In the genomic region with DNA sequence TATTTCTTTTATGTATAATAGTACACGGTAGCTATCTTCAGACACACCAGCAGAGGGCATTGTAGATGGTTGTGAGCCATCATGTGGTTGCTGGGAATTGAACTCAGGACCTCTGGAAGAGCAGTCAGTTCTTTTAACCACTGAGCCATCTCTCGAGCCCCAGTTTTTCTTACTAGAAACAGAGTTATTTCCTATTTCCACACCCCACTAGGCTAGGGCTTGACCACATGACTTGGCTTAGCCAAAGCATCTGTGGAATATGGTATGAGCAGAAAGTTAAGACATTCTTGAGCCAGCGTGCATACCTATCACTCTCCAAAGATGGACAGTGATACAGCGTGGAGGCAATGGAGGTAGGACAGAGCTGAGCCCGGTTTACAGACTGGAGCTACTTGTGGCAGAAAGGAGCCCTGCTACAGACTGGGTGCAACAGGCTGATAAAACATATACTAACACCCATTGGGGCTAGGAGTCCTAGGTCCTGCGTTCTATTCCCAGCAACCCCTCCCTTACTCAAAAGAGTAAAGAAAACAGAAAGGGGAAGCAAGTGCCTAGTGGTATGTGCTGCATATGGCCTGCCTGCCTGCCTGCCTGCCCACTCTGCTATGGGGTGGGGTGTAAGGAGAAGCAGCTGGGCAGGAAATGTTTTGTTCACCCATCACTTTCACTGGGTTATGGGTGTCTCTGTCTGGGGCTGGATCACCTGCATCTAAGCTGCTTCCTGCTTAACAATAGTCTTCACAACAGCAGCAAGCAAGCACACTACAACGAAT, we compare ENCODE assay signal across 8 mouse cellular contexts.
DNase-seq lines count a peak whose midpoint lies in the region; ATAC-seq and TF ChIP-seq lines count a peak whose summit lies in the region.

No protein-coding gene starts in this region.

- no peaks in the 10 kb centered on the region for H3K36me3 ChIP-seq in midbrain, embryonic 16.5 days (ENCODE audit: control insufficient read depth, insufficient read depth, low read length)
- no peaks in the 10 kb centered on the region for H3K36me3 ChIP-seq in midbrain, postnatal 0 days (ENCODE audit: insufficient read depth, low read length)

- no peak overlapping the region for H3K4me3 ChIP-seq in midbrain, embryonic 16.5 days (ENCODE audit: low read depth, low read length)
- no peak overlapping the region for H3K4me3 ChIP-seq in midbrain, postnatal 0 days (ENCODE audit: low read depth, low read length)

- peak overlapping the region; percentile 55; the same call in 1 of the 2 replicates for H3K27ac ChIP-seq in midbrain, embryonic 16.5 days (ENCODE audit: low read length)
- H3K27ac ChIP-seq in midbrain, postnatal 0 days (ENCODE audit: low read depth, low read length) = no peak overlapping the region

- no peak for ATAC-seq in midbrain, embryonic 16.5 days
- ATAC-seq in midbrain, postnatal 0 days (ENCODE audit: low FRiP score) = no peak
- ATAC-seq in megakaryocyte-erythroid progenitor cell, adult 5-6 weeks (replicated peaks; ENCODE audit: low FRiP score, low TSS enrichment, poor library complexity, severe bottlenecking) = 0 out of 2 replicates have a peak, but pooled peaks have one; percentile 11
- ATAC-seq in erythroblast, adult 5-6 weeks (replicated peaks; ENCODE audit: low FRiP score, poor library complexity, severe bottlenecking) = no peak

- peaks cover 24% of the 10 kb centered on the region for H3K4me1 ChIP-seq in midbrain, embryonic 16.5 days (ENCODE audit: control insufficient read depth, insufficient read depth, low read length)
- peaks cover 7% of the 10 kb centered on the region; the same call in 1 of the 2 replicates for H3K4me1 ChIP-seq in midbrain, postnatal 0 days (ENCODE audit: insufficient read depth, low read length)

- H3K9ac ChIP-seq in midbrain, embryonic 16.5 days (ENCODE audit: low read depth, low read length) = no peak overlapping the region
- no peak overlapping the region for H3K9ac ChIP-seq in midbrain, postnatal 0 days (replicated peaks; ENCODE audit: low read length, poor library complexity, severe bottlenecking)

- intact Hi-C loops in gastrocnemius, postnatal 14 days (cut with DNase I; ENCODE audit: low total_unique reads) = loop anchor here (10.0 kb wide), 1 partner anchor 416 kb away; a partner anchor contains a TSS

- TF ChIP-seq CTCF in midbrain, postnatal 0 days (IDR thresholded peaks at IDR 0.05) = no peak

- H3K27me3 ChIP-seq in midbrain, embryonic 16.5 days (ENCODE audit: control insufficient read depth, insufficient read depth, low read depth, low read length) = no peaks in the 10 kb centered on the region
- H3K27me3 ChIP-seq in midbrain, postnatal 0 days (ENCODE audit: insufficient read depth, low read length) = no peaks in the 10 kb centered on the region

- H3K4me2 ChIP-seq in midbrain, embryonic 16.5 days (ENCODE audit: low read length) = no peak overlapping the region
- H3K4me2 ChIP-seq in midbrain, postnatal 0 days (ENCODE audit: low read depth, low read length, poor library complexity, severe bottlenecking) = no peak overlapping the region

- WGBS in midbrain, embryonic 16.5 days = 91% methylated on average over 7 of the region's 7 CpGs
- WGBS in midbrain, postnatal 0 days = 93% methylated on average over 7 of the region's 7 CpGs

- DNase-seq in gastrocnemius, postnatal 25 days = peak; percentile 11
- DNase-seq in gastrocnemius, postnatal 14 days = no peak
- DNase-seq in midbrain, postnatal 0 days (ENCODE audit: low spot score) = no peak
- no peak for DNase-seq in frontal cortex, postnatal 14 days (ENCODE audit: low spot score in 2 of 2)
- DNase-seq in c-Kit-positive CD71-positive TER-119-positive erythroid progenitor cells, embryonic 14.5 days (ENCODE audit: low spot score) = no peak

- no peaks in the 10 kb centered on the region for H3K9me3 ChIP-seq in midbrain, embryonic 16.5 days (replicated peaks; ENCODE audit: control insufficient read depth, low read length, poor library complexity, severe bottlenecking)
- H3K9me3 ChIP-seq in midbrain, postnatal 0 days (ENCODE audit: low read length) = no peaks in the 10 kb centered on the region
